Mouse (Mus musculus): ENCODE measurements at regions not wholly inside any gene's neighbourhood (a gene's known extent, or its start where the extent isn't known, plus 50 kb on each side); places are given as distances from the start of the nearest gene placed in this dataset.

- TF ChIP-seq POLR2A (IDR thresholded peaks at IDR 0.05; ENCODE audit: borderline replicate concordance, low read depth, low read length) (no peak), CTCF (IDR thresholded peaks at IDR 0.05; ENCODE audit: low read depth, low read length) (no peak)
These were observed 110.8 kb downstream of the Basp1 start for GRCm38 (mm10) chr15:25302671-25303294.

Measured in bone marrow macrophage, adult 2 months (primary cell).